Mouse (Mus musculus) myocyte (in vitro differentiated cells): ENCODE results near the gene Plk3. TPM values are rescaled to one million over a fixed set of nuclear protein-coding genes. Genes with fewer than 3 reads are reported as not detected.

Experiments used
- H3K27me3 ChIP-seq: one replicate; pipeline ENCODE4 v1.6.1; 2011; ENCODE audit not compliant: control insufficient read depth, insufficient read depth, insufficient read length
- H3K36me3 ChIP-seq: one replicate; pipeline ENCODE4 v1.6.1; 2011; ENCODE audit not compliant: control insufficient read depth, insufficient read depth
- H3K4me2 ChIP-seq: one replicate; pipeline ENCODE4 v1.6.1; 2011; ENCODE audit warnings: low read depth, control low read depth
- H3K4me3 ChIP-seq: one replicate; pipeline ENCODE4 v1.5.1; 2011; ENCODE audit warnings: mild to moderate bottlenecking, control low read depth, moderate library complexity
- H3K79me2 ChIP-seq: one replicate; pipeline ENCODE4 v1.6.1; 2011; ENCODE audit not compliant: control insufficient read depth, insufficient read depth
- H3ac ChIP-seq: one replicate; pipeline ENCODE4 v1.6.1; 2011; ENCODE audit not compliant: control insufficient read depth, insufficient read length
- CEBPB ChIP-seq: IDR thresholded peaks from 2 replicates; pipeline ENCODE4 v1.6.1; 2011; ENCODE audit warnings: mild to moderate bottlenecking, moderate library complexity; ENCODE audit not compliant: poor library complexity, insufficient read depth, severe bottlenecking
- E2F4 ChIP-seq: IDR thresholded peaks from one replicate; pipeline ENCODE4 v1.6.1; 2011; ENCODE audit warnings: mild to moderate bottlenecking, control low read depth, moderate library complexity; ENCODE audit not compliant: insufficient read depth
- MAX ChIP-seq: IDR thresholded peaks from one replicate; pipeline ENCODE4 v1.6.1; 2011; ENCODE audit warnings: low read depth, mild to moderate bottlenecking, control low read depth
- MYOD1 ChIP-seq, 3 experiments: IDR thresholded peaks; one replicate each; pipeline ENCODE4 v1.6.1; 2011; ENCODE audit warnings: control low read depth in 2 of 3, low read depth in 2 of 3, mild to moderate bottlenecking in 2 of 3, moderate library complexity in 1 of 3; ENCODE audit not compliant: insufficient read length in 2 of 3, control insufficient read depth in 1 of 3
- MYOG ChIP-seq, 3 experiments: IDR thresholded peaks; one replicate each; pipeline ENCODE4 v1.6.1; 2011; ENCODE audit warnings: control low read depth in 2 of 3, low read depth in 2 of 3, mild to moderate bottlenecking in 2 of 3; ENCODE audit not compliant: insufficient read length in 2 of 3, control insufficient read depth in 1 of 3, insufficient read depth in 1 of 3
- POLR2A ChIP-seq: IDR thresholded peaks from one replicate; pipeline ENCODE4 v1.6.1; 2011; ENCODE audit warnings: low read depth, mild to moderate bottlenecking, control low read depth, moderate library complexity; ENCODE audit not compliant: insufficient read length
- POLR2AphosphoS2 ChIP-seq: IDR thresholded peaks from one replicate; pipeline ENCODE4 v1.6.1; 2011; ENCODE audit warnings: low read depth, control low read depth; ENCODE audit not compliant: insufficient read length
- REST ChIP-seq: IDR thresholded peaks from one replicate; pipeline ENCODE4 v1.6.1; 2011; ENCODE audit warnings: mild to moderate bottlenecking, control low read depth, moderate library complexity; ENCODE audit not compliant: insufficient read depth, insufficient read length
- SRF ChIP-seq: IDR thresholded peaks from one replicate; pipeline ENCODE4 v1.6.1; 2011; ENCODE audit warnings: low read depth; ENCODE audit not compliant: control insufficient read depth, insufficient read length
- TCF12 ChIP-seq: IDR thresholded peaks from one replicate; pipeline ENCODE4 v1.6.1; 2011; ENCODE audit warnings: mild to moderate bottlenecking, control low read depth; ENCODE audit not compliant: poor library complexity, insufficient read depth, severe bottlenecking
- TCF3 ChIP-seq: IDR thresholded peaks from one replicate; pipeline ENCODE4 v1.6.1; 2011; ENCODE audit warnings: low read depth, control low read depth; ENCODE audit not compliant: insufficient read length
- USF1 ChIP-seq: IDR thresholded peaks from one replicate; pipeline ENCODE4 v1.6.1; 2011; ENCODE audit warnings: low read depth, mild to moderate bottlenecking, control low read depth, moderate library complexity
- polyA plus RNA-seq: library from polyadenylated mRNA; unstranded; fragments of >200 nt; fragmentation: generic; extraction: Trizol; gene quantifications from one replicate; pipeline ENCODE4 v1.2.1, GENCODE M21; 2012; ENCODE audit warnings: missing spikeins

Gene Plk3
- polyA plus RNA-seq, 1 experiment, result 17.4 TPM

- Histone ChIP-seq H3K79me2 (peaks cover 17% of the 10 kb centered on the region), H3K4me3 (no peak overlapping the region), H3K27me3 (no peaks in the 10 kb centered on the region), H3K36me3 (peaks cover 9% of the 10 kb centered on the region), H3K4me2 (no peak overlapping the region), H3ac (no peak overlapping the region)
- TF ChIP-seq POLR2AphosphoS2 (peak; percentile 40), POLR2A (no peak)
These were observed 5.6 kb downstream of the Plk3 start for GRCm38 (mm10) chr4:117127991-117128686.

- H3K4me2 ChIP-seq, result peak within 1 kb of the TSS; percentile 92
- no peak within 1 kb of the TSS for H3ac ChIP-seq
- TF ChIP-seq CEBPB, result no peak
- TF ChIP-seq MAX, result no peak
- TF ChIP-seq E2F4, result no peak
- TF ChIP-seq REST, result no peak
- TF ChIP-seq SRF, result no peak
- no peak for TF ChIP-seq MYOG (IDR thresholded peaks at IDR 0.05; ENCODE audit: control insufficient read depth in 1 of 3, insufficient read depth in 1 of 3, insufficient read length in 2 of 3, low read depth in 2 of 3)
- no peak for TF ChIP-seq TCF12
- TF ChIP-seq TCF3, result no peak
- no peaks in the 10 kb centered on the region for H3K27me3 ChIP-seq
- peak within 1 kb of the TSS; percentile 20 for H3K4me3 ChIP-seq
- peaks cover 9% of the 10 kb centered on the region for H3K36me3 ChIP-seq
- H3K79me2 ChIP-seq, result peaks cover 7% of the 10 kb centered on the region
These were observed 7.0 kb downstream of the Plk3 start, which contains the start of gene Tctex1d4 for GRCm38 (mm10) chr4:117126675-117127290. Tctex1d4 (plus strand) TSS chr4:117126794.

- TF ChIP-seq MYOD1 (IDR thresholded peaks at IDR 0.05; ENCODE audit: control insufficient read depth in 1 of 3, insufficient read length in 2 of 3, low read depth in 2 of 3) (no peak), POLR2AphosphoS2 (peak; percentile 55), USF1 (no peak), MYOG (IDR thresholded peaks at IDR 0.05; ENCODE audit: control insufficient read depth in 1 of 3, insufficient read depth in 1 of 3, insufficient read length in 2 of 3, low read depth in 2 of 3) (no peak), TCF3 (no peak), POLR2A (peak; percentile 29)
- peaks cover 7% of the 10 kb centered on the region for H3K79me2 ChIP-seq
- no peaks in the 10 kb centered on the region for H3K27me3 ChIP-seq
- peaks cover 9% of the 10 kb centered on the region for H3K36me3 ChIP-seq
- peak overlapping the region; percentile 20 for H3K4me3 ChIP-seq
- H3ac ChIP-seq, result no peak overlapping the region
- H3K4me2 ChIP-seq, result peak overlapping the region; percentile 92
These were observed 7.7 kb downstream of the Plk3 start for GRCm38 (mm10) chr4:117125910-117126674.

- Histone ChIP-seq H3K4me2 (peak within 1 kb of the TSS; percentile 92), H3K36me3 (peaks cover 9% of the 10 kb centered on the region), H3K4me3 (peak within 1 kb of the TSS; percentile 20), H3K79me2 (peaks cover 7% of the 10 kb centered on the region), H3ac (no peak within 1 kb of the TSS), H3K27me3 (no peaks in the 10 kb centered on the region)
- no peak for TF ChIP-seq E2F4
- TF ChIP-seq SRF, result no peak
- no peak for TF ChIP-seq TCF3
- TF ChIP-seq REST, result no peak
- peak; percentile 26 to 52 (median 33) for TF ChIP-seq MYOG (IDR thresholded peaks at IDR 0.05; ENCODE audit: control insufficient read depth in 1 of 3, insufficient read depth in 1 of 3, insufficient read length in 2 of 3, low read depth in 2 of 3)
- no peak for TF ChIP-seq POLR2A
- no peak for TF ChIP-seq TCF12
- TF ChIP-seq POLR2AphosphoS2, result peak; percentile 5
- peak in 2 of 3 experiments; percentile 44 to 46 for TF ChIP-seq MYOD1 (IDR thresholded peaks at IDR 0.05; ENCODE audit: control insufficient read depth in 1 of 3, insufficient read length in 2 of 3, low read depth in 2 of 3)
- TF ChIP-seq USF1, result no peak
These were observed 8.3 kb downstream of the Plk3 start, which contains the start of gene Btbd19 for GRCm38 (mm10) chr4:117125348-117125909. Btbd19 (minus strand) TSS chr4:117125725.
